Mouse (Mus musculus): ENCODE results near the gene Fn1.

- TF ChIP-seq POLR2A (IDR thresholded peaks at IDR 0.05; ENCODE audit: borderline replicate concordance, control insufficient read depth, low read depth, low read length) (no peak), CTCF (IDR thresholded peaks at IDR 0.05; ENCODE audit: control insufficient read depth, insufficient read depth, low read length) (no peak)
Measured at GRCm38 (mm10) chr1:71631811-71632210, 21.2 kb downstream of the Fn1 start.

Data from bone marrow, adult 2 months (tissue).